Mouse (Mus musculus) myocyte (in vitro differentiated cells): ENCODE data around the gene Cdca3.

Source experiments
- MAX ChIP-seq: IDR thresholded peaks from one replicate; pipeline ENCODE4 v1.6.1; 2011; ENCODE audit warnings: low read depth, mild to moderate bottlenecking, control low read depth
- MYOD1 ChIP-seq, 3 experiments: IDR thresholded peaks; one replicate each; pipeline ENCODE4 v1.6.1; 2011; ENCODE audit warnings: control low read depth in 2 of 3, low read depth in 2 of 3, mild to moderate bottlenecking in 2 of 3, moderate library complexity in 1 of 3; ENCODE audit not compliant: insufficient read length in 2 of 3, control insufficient read depth in 1 of 3
- POLR2A ChIP-seq: IDR thresholded peaks from one replicate; pipeline ENCODE4 v1.6.1; 2011; ENCODE audit warnings: low read depth, mild to moderate bottlenecking, control low read depth, moderate library complexity; ENCODE audit not compliant: insufficient read length
- POLR2AphosphoS2 ChIP-seq: IDR thresholded peaks from one replicate; pipeline ENCODE4 v1.6.1; 2011; ENCODE audit warnings: low read depth, control low read depth; ENCODE audit not compliant: insufficient read length
- TCF3 ChIP-seq: IDR thresholded peaks from one replicate; pipeline ENCODE4 v1.6.1; 2011; ENCODE audit warnings: low read depth, control low read depth; ENCODE audit not compliant: insufficient read length

GRCm38 (mm10) chr6:124861266-124861665, 31.9 kb downstream of the Cdca3 start:
- TF ChIP-seq POLR2AphosphoS2 (no peak), POLR2A (no peak), MAX (no peak), TCF3 (no peak), MYOD1 (IDR thresholded peaks at IDR 0.05; ENCODE audit: control insufficient read depth in 1 of 3, insufficient read length in 2 of 3, low read depth in 2 of 3) (no peak)
